Mouse (Mus musculus) midbrain, embryonic 11.5 days (tissue): ENCODE data around the gene Zfp839. TPM values are rescaled to one million over a fixed set of nuclear protein-coding genes. Genes with fewer than 3 reads are reported as not detected.
A peak's percentile ranks its signal among the peaks of the same experiment; 100 is the strongest.

ENCODE experiments used
- ATAC-seq: fragments of 200-750 bp; cut with Nextera tagmentation; 2 replicates; pipeline ENCODE4 v1.8.0; 2017; ENCODE audit warnings: moderate TSS enrichment, moderate library complexity; ENCODE audit not compliant: low FRiP score
- DNase-seq: peaks from one replicate; pipeline ENCODE4 v3.0.0; 2015; ENCODE audit warnings: low spot score; ENCODE audit errors: missing footprints
- H3K27ac ChIP-seq: fragments of 300-500 bp; sonication (generic); 2 replicates; pipeline ENCODE4 v1.5.1; 2014; ENCODE audit warnings: low read depth, low read length
- H3K27me3 ChIP-seq: fragments of 300-500 bp; sonication (generic); 2 replicates; pipeline ENCODE4 v1.6.1; 2014; ENCODE audit warnings: mild to moderate bottlenecking, low read length, moderate library complexity, mixed read lengths; ENCODE audit not compliant: control insufficient read depth, insufficient read depth
- H3K36me3 ChIP-seq: fragments of 300-500 bp; sonication (generic); 2 replicates; pipeline ENCODE4 v1.6.1; 2014; ENCODE audit warnings: mild to moderate bottlenecking, low read length, moderate library complexity, mixed read lengths; ENCODE audit not compliant: control insufficient read depth, insufficient read depth
- H3K4me1 ChIP-seq: fragments of 300-500 bp; sonication (generic); 2 replicates; pipeline ENCODE4 v1.6.1; 2014; ENCODE audit warnings: low read length; ENCODE audit not compliant: control insufficient read depth, insufficient read depth
- H3K4me2 ChIP-seq: fragments of 300-500 bp; sonication (generic); 2 replicates; pipeline ENCODE4 v1.6.1; 2014; ENCODE audit warnings: mild to moderate bottlenecking, moderate library complexity
- H3K4me3 ChIP-seq: fragments of 300-500 bp; sonication (generic); 2 replicates; pipeline ENCODE4 v1.5.1; 2014; ENCODE audit warnings: low read depth, low read length
- H3K9ac ChIP-seq: fragments of 300-500 bp; sonication (generic); 2 replicates; pipeline ENCODE4 v1.6.1; 2014; ENCODE audit warnings: low read length
- H3K9me3 ChIP-seq: fragments of 300-500 bp; sonication (generic); 2 replicates; pipeline ENCODE4 v1.6.1; 2016; ENCODE audit warnings: low read length; ENCODE audit not compliant: control insufficient read depth
- WGBS: fragments of 180-500 bp; shearing (Covaris S2); extraction: QIAGEN DNeasy Blood & Tissue Kit; methylation state at CpG from one replicate; pipeline ENCODE4 v1.1.7; 2014; 5-methylcytosine and 5-hydroxymethylcytosine counted together
- polyA plus RNA-seq: library from polyadenylated mRNA; unstranded; fragments of >200 nt; fragmentation: Nextera tagmentation; extraction: Ambion mirVana; gene quantifications from 2 replicates; pipeline ENCODE4 v1.2.1, GENCODE M21; 2014

Gene Zfp839
- polyA plus RNA-seq, 1 experiment from 2014 or later = 1.8 TPM

GRCm38 (mm10) chr12:110860293-110860692, 10.2 kb downstream of the Zfp839 start:
- no peaks in the 10 kb centered on the region for H3K27me3 ChIP-seq
- ATAC-seq (no peak), DNase-seq (no peak)
- H3K4me2 ChIP-seq = no peak overlapping the region
- H3K9ac ChIP-seq = no peak overlapping the region
- no peak overlapping the region for H3K27ac ChIP-seq
- no peaks in the 10 kb centered on the region for H3K36me3 ChIP-seq
- H3K4me3 ChIP-seq = no peak overlapping the region
- H3K9me3 ChIP-seq = no peaks in the 10 kb centered on the region
- peaks cover 7% of the 10 kb centered on the region; the same call in 1 of the 2 replicates for H3K4me1 ChIP-seq

DNA sequence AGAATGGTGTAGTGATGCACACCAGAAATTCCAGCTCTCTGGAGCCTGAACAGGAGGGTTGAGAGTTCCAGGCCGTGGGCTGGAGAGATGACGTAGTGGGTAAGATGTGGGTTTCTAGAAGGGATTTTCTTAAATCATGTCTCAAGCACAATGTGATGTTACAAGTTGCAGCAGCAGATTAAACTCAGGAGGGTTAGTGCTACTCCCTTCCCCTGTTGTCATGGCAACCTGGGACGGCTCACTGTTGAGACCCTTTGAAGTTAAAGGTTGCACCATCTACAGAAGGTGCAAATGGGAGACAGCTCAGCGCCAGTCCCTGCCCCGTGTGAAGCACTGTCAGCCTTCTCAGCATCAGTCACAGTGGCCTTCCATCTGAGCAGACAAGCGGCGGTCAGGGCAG, 11.2 kb downstream of the Zfp839 start:
- H3K27ac ChIP-seq = no peak overlapping the region
- no peak overlapping the region for H3K4me3 ChIP-seq
- H3K9ac ChIP-seq = no peak overlapping the region
- H3K36me3 ChIP-seq = no peaks in the 10 kb centered on the region
- H3K27me3 ChIP-seq = no peaks in the 10 kb centered on the region
- 46% methylated on average over 7 of the region's 7 CpGs for WGBS
- no peaks in the 10 kb centered on the region for H3K9me3 ChIP-seq
- no peak overlapping the region for H3K4me2 ChIP-seq
- ATAC-seq (no peak), DNase-seq (no peak)
- H3K4me1 ChIP-seq = peaks cover 11% of the 10 kb centered on the region; the same call in 1 of the 2 replicates

- ATAC-seq (no peak), DNase-seq (no peak)
- H3K4me3 ChIP-seq = no peak overlapping the region
- no peaks in the 10 kb centered on the region for H3K27me3 ChIP-seq
- no peaks in the 10 kb centered on the region for H3K9me3 ChIP-seq
- H3K4me2 ChIP-seq = no peak overlapping the region
- no peak overlapping the region for H3K27ac ChIP-seq
- no peak overlapping the region for H3K9ac ChIP-seq
- 93% methylated on average over 6 of the region's 6 CpGs for WGBS
- H3K4me1 ChIP-seq = peaks cover 11% of the 10 kb centered on the region; the same call in 1 of the 2 replicates
- no peaks in the 10 kb centered on the region for H3K36me3 ChIP-seq
Measured at GRCm38 (mm10) chr12:110864008-110864407, 14.0 kb downstream of the Zfp839 start.

DNA sequence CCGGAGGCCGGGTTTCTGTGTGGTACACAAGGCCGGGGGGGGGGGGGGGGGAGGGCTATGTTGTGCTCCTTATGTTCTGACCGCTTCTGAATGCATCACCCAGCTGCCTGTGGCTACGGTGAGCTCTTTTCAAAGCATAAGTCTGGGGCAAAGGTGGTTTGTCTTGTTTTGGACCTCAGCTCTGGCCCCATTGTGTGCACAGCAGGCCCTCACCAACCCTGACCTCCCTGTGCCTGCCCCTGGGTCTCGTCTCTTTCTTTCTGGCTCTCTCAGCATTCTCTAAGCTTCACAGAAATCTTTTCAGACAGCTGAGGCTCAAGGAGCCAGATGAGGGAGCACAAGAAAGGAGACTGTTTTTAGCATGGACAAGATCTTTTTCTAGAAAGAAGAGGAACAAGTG, 15.5 kb downstream of the Zfp839 start:
- Histone ChIP-seq H3K9me3 (no peaks in the 10 kb centered on the region), H3K36me3 (no peaks in the 10 kb centered on the region), H3K27me3 (no peaks in the 10 kb centered on the region), H3K4me2 (no peak overlapping the region), H3K27ac (peak overlapping the region; percentile 40), H3K4me3 (no peak overlapping the region), H3K4me1 (peaks cover 11% of the 10 kb centered on the region; the same call in 1 of the 2 replicates), H3K9ac (no peak overlapping the region)
- ATAC-seq (peak; percentile 40; the same call in 1 of the 2 replicates), DNase-seq (peak; percentile 85)
- WGBS = 29% methylated on average over 6 of the region's 6 CpGs

GRCm38 (mm10) chr12:110865989-110866388, 15.9 kb downstream of the Zfp839 start:
- peak overlapping the region; percentile 40 for H3K27ac ChIP-seq
- no peaks in the 10 kb centered on the region; the same call in 1 of the 2 replicates for H3K36me3 ChIP-seq
- 0 out of 2 replicates have a peak overlapping the region, but pooled peaks have one; percentile 9 for H3K9ac ChIP-seq
- ATAC-seq (no peak), DNase-seq (no peak)
- no peaks in the 10 kb centered on the region for H3K27me3 ChIP-seq
- no peak overlapping the region for H3K4me2 ChIP-seq
- 69% methylated on average over 10 of the region's 10 CpGs for WGBS
- no peaks in the 10 kb centered on the region for H3K9me3 ChIP-seq
- peaks cover 11% of the 10 kb centered on the region; the same call in 1 of the 2 replicates for H3K4me1 ChIP-seq
- no peak overlapping the region for H3K4me3 ChIP-seq

- DNase-seq = no peak
- no peak overlapping the region for H3K4me3 ChIP-seq
- no peaks in the 10 kb centered on the region for H3K9me3 ChIP-seq
- peaks cover 3% of the 10 kb centered on the region; the same call in 1 of the 2 replicates for H3K36me3 ChIP-seq
- no peak for ATAC-seq
- H3K9ac ChIP-seq = no peak overlapping the region
- H3K4me1 ChIP-seq = 0 out of 2 replicates have a peak, but pooled peaks cover 4% of the 10 kb centered on the region
- H3K4me2 ChIP-seq = no peak overlapping the region
- no peak overlapping the region for H3K27ac ChIP-seq
- H3K27me3 ChIP-seq = no peaks in the 10 kb centered on the region
- WGBS = 85% methylated on average over 4 of the region's 4 CpGs
Measured at GRCm38 (mm10) chr12:110870107-110870506, 20.1 kb downstream of the Zfp839 start.

DNA sequence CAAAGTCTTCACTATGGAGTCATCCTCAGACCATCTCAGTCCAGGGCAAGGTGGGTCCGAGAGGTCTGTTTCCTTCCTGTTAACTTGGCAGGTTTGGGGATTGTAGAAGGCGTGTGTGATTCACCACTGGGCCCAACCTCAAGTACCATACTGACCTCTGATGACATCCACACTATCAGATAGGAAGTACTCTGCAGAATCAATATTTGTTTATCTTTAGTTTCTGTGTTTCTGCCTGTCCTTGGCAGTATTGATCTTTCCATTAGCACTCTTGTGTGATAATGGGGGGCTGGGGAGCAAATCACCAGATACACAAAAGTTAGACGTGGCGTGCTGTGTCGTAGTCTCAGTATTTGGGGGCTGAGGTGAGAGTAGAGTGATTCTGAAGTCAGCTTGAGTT, 21.2 kb downstream of the Zfp839 start:
- Histone ChIP-seq H3K4me3 (no peak overlapping the region), H3K9me3 (no peaks in the 10 kb centered on the region), H3K27ac (no peak overlapping the region), H3K4me1 (no peaks in the 10 kb centered on the region), H3K27me3 (no peaks in the 10 kb centered on the region), H3K36me3 (peaks cover 6% of the 10 kb centered on the region; the same call in 1 of the 2 replicates), H3K9ac (no peak overlapping the region), H3K4me2 (no peak overlapping the region)
- ATAC-seq (no peak), DNase-seq (no peak)
- WGBS = 92% methylated on average over 5 of the region's 5 CpGs

- Histone ChIP-seq H3K9ac (no peak overlapping the region), H3K4me3 (no peak overlapping the region), H3K4me2 (no peak overlapping the region), H3K27me3 (no peaks in the 10 kb centered on the region), H3K27ac (no peak overlapping the region), H3K4me1 (no peaks in the 10 kb centered on the region), H3K9me3 (no peaks in the 10 kb centered on the region), H3K36me3 (peaks cover 18% of the 10 kb centered on the region; the same call in 1 of the 2 replicates)
- WGBS = 84% methylated on average over 2 of the region's 2 CpGs
- DNase-seq = no peak
- no peak for ATAC-seq
Measured at GRCm38 (mm10) chr12:110875351-110875750, 25.3 kb downstream of the Zfp839 start.

DNA sequence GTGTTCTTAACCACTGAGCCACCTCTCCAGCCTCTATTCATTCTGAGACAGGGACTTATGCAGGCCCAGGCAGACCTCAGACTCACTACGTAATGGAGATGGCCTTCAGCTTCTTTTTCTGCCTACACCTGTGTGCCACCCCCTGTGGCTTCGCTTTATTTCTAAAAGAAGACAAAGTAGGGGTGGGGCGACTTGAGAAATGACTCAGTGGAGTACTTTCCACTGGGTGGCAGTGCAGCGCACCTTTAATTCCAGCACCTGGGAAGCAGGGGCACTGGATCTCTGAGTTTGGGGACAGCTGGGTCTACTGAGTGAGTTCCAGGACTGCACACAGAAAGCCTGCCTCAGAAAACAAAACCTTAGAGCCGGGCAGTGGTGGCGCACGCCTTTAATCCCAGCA, 32.2 kb downstream of the Zfp839 start:
- ATAC-seq = no peak
- Histone ChIP-seq H3K4me2 (no peak overlapping the region), H3K9me3 (no peaks in the 10 kb centered on the region), H3K9ac (no peak overlapping the region), H3K4me3 (no peak overlapping the region), H3K27me3 (no peaks in the 10 kb centered on the region), H3K36me3 (0 out of 2 replicates have a peak, but pooled peaks cover 7% of the 10 kb centered on the region), H3K4me1 (no peaks in the 10 kb centered on the region), H3K27ac (no peak overlapping the region)
- 91% methylated on average over 7 of the region's 7 CpGs for WGBS
- no peak for DNase-seq
